Mouse (Mus musculus): Measurements from ENCODE around the gene Slc46a2. TPM values are rescaled to one million over a fixed set of nuclear protein-coding genes. Genes with fewer than 3 reads are reported as not detected.

Slc46a2 gene
- polyA plus RNA-seq, 1 experiment from 2014 or later, result 0.09 TPM

- H3K27me3 ChIP-seq (replicated peaks; ENCODE audit: control insufficient read depth, insufficient read depth, low read length), result no peaks in the 10 kb centered on the region
- DNase-seq (ENCODE audit: low spot score) (peak; percentile 81), ATAC-seq (replicated peaks; ENCODE audit: low FRiP score, low TSS enrichment, low read depth) (peak; percentile 64; the same call in 1 of the 2 replicates)
- H3K4me3 ChIP-seq (ENCODE audit: low read depth, low read length), result no peak overlapping the region
- no peaks in the 10 kb centered on the region for H3K4me1 ChIP-seq (replicated peaks; ENCODE audit: control insufficient read depth, insufficient read depth, low read length)
- H3K9ac ChIP-seq (ENCODE audit: low read length), result no peak overlapping the region
- no peaks in the 10 kb centered on the region for H3K36me3 ChIP-seq (ENCODE audit: control insufficient read depth, insufficient read depth, low read length)
- H3K4me2 ChIP-seq (ENCODE audit: low read length), result no peak overlapping the region
- WGBS, result 63% methylated on average over 9 of the region's 9 CpGs
- H3K9me3 ChIP-seq (ENCODE audit: control insufficient read depth, low read length), result no peaks in the 10 kb centered on the region
- no peak overlapping the region for H3K27ac ChIP-seq (ENCODE audit: low read depth)
These were observed 43.8 kb downstream of the Slc46a2 start for GRCm38 (mm10) chr4:59870859-59871591.

DNA sequence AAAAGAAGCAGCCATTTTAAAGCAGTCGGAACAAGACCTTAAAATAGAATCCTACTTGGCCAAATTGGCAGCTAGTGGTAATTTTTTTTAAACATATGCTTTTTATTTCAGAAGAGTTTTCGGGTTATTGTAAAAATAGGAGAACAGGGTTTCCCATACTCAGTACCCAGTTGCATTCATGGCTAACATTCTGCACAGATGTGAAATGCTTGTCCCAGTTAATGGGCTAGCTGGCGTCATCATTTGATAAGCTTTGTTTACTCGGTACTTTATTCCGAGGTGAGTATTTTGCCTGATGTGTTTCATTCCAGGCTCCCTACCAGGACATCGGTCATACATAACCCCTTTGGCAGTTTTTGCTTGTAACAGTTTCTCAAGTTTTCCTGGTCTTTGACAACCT lies 44.4 kb downstream of the Slc46a2 start:
- H3K4me3 ChIP-seq (ENCODE audit: low read depth, low read length), result no peak overlapping the region
- no peak for DNase-seq (ENCODE audit: low spot score)
- H3K27ac ChIP-seq (ENCODE audit: low read depth), result no peak overlapping the region
- H3K9me3 ChIP-seq (ENCODE audit: control insufficient read depth, low read length), result no peaks in the 10 kb centered on the region
- H3K27me3 ChIP-seq (replicated peaks; ENCODE audit: control insufficient read depth, insufficient read depth, low read length), result no peaks in the 10 kb centered on the region
- no peaks in the 10 kb centered on the region for H3K4me1 ChIP-seq (replicated peaks; ENCODE audit: control insufficient read depth, insufficient read depth, low read length)
- H3K4me2 ChIP-seq (ENCODE audit: low read length), result no peak overlapping the region
- WGBS, result 77% methylated on average over 6 of the region's 6 CpGs
- no peaks in the 10 kb centered on the region for H3K36me3 ChIP-seq (ENCODE audit: control insufficient read depth, insufficient read depth, low read length)
- H3K9ac ChIP-seq (ENCODE audit: low read length), result no peak overlapping the region
- ATAC-seq (replicated peaks; ENCODE audit: low FRiP score, low TSS enrichment, low read depth), result no peak

- H3K9me3 ChIP-seq (ENCODE audit: control insufficient read depth, low read length), result no peaks in the 10 kb centered on the region
- WGBS, result 69% methylated on average over 6 of the region's 6 CpGs
- H3K27me3 ChIP-seq (replicated peaks; ENCODE audit: control insufficient read depth, insufficient read depth, low read length), result no peaks in the 10 kb centered on the region
- H3K27ac ChIP-seq (ENCODE audit: low read depth), result no peak overlapping the region
- no peak overlapping the region for H3K9ac ChIP-seq (ENCODE audit: low read length)
- H3K4me1 ChIP-seq (replicated peaks; ENCODE audit: control insufficient read depth, insufficient read depth, low read length), result no peaks in the 10 kb centered on the region
- no peak overlapping the region for H3K4me3 ChIP-seq (ENCODE audit: low read depth, low read length)
- H3K36me3 ChIP-seq (ENCODE audit: control insufficient read depth, insufficient read depth, low read length), result no peaks in the 10 kb centered on the region
- DNase-seq (ENCODE audit: low spot score) (no peak), ATAC-seq (replicated peaks; ENCODE audit: low FRiP score, low TSS enrichment, low read depth) (no peak)
- H3K4me2 ChIP-seq (ENCODE audit: low read length), result no peak overlapping the region
These were observed 45.3 kb downstream of the Slc46a2 start for GRCm38 (mm10) chr4:59869488-59870057.

DNA sequence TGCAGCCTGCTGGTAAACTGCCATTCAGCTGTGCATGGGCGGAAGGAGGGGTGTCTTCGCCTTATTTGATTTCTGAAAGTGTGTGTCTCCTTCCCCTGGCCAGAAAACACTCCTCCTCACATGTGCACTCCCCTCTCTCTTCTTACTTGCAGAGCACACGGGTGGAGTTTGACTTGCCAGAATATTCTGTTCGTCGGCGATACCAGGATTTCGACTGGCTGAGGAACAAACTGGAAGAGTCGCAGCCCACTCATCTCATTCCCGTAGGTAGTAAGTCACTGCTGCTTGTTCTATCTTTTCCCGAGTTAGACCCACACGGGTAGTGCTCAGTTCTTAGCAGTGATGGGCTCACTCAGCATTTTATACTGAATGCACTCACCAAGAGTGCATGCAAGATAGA lies 46.8 kb downstream of the Slc46a2 start:
- no peak overlapping the region for H3K9ac ChIP-seq (ENCODE audit: low read length)
- no peaks in the 10 kb centered on the region for H3K9me3 ChIP-seq (ENCODE audit: control insufficient read depth, low read length)
- H3K27ac ChIP-seq (ENCODE audit: low read depth), result no peak overlapping the region
- H3K27me3 ChIP-seq (replicated peaks; ENCODE audit: control insufficient read depth, insufficient read depth, low read length), result no peaks in the 10 kb centered on the region
- no peaks in the 10 kb centered on the region for H3K4me1 ChIP-seq (replicated peaks; ENCODE audit: control insufficient read depth, insufficient read depth, low read length)
- no peak overlapping the region for H3K4me3 ChIP-seq (ENCODE audit: low read depth, low read length)
- ATAC-seq (replicated peaks; ENCODE audit: low FRiP score, low TSS enrichment, low read depth), result no peak
- H3K4me2 ChIP-seq (ENCODE audit: low read length), result no peak overlapping the region
- no peak for DNase-seq (ENCODE audit: low spot score)
- 88% methylated on average over 11 of the region's 11 CpGs for WGBS
- H3K36me3 ChIP-seq (ENCODE audit: control insufficient read depth, insufficient read depth, low read length), result no peaks in the 10 kb centered on the region

GRCm38 (mm10) chr4:59863869-59864268 lies 51.0 kb downstream of the Slc46a2 start:
- Histone ChIP-seq H3K27ac (ENCODE audit: low read depth) (no peak overlapping the region), H3K4me2 (ENCODE audit: low read length) (no peak overlapping the region), H3K9ac (ENCODE audit: low read length) (no peak overlapping the region), H3K4me1 (replicated peaks; ENCODE audit: control insufficient read depth, insufficient read depth, low read length) (no peaks in the 10 kb centered on the region), H3K4me3 (ENCODE audit: low read depth, low read length) (no peak overlapping the region), H3K9me3 (ENCODE audit: control insufficient read depth, low read length) (no peaks in the 10 kb centered on the region), H3K27me3 (replicated peaks; ENCODE audit: control insufficient read depth, insufficient read depth, low read length) (no peaks in the 10 kb centered on the region), H3K36me3 (ENCODE audit: control insufficient read depth, insufficient read depth, low read length) (no peaks in the 10 kb centered on the region)
- 72% methylated on average over 6 of the region's 6 CpGs for WGBS
- DNase-seq (ENCODE audit: low spot score) (no peak), ATAC-seq (replicated peaks; ENCODE audit: low FRiP score, low TSS enrichment, low read depth) (no peak)

DNA sequence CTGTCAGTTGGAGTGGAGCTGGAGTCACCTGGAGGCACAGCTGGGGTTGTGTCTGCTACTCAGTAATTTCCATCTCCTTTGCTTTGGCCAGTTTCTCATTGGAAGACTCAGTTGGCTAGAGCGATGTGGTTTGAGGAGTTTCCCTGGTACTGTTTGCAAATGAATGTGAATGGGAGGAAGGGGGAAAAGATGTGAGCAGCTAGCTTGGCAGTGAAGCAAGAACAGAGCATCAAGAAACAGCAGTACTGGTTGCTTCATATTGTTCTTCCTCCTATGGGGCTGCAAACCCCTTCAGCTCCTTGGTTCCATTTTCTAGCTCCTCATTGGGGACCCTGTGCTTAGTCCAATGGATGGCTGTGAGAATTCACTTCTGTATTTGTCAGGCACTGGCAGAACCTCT lies 52.5 kb downstream of the Slc46a2 start:
- Histone ChIP-seq H3K4me3 (ENCODE audit: low read depth, low read length) (no peak overlapping the region), H3K27ac (ENCODE audit: low read depth) (no peak overlapping the region), H3K36me3 (ENCODE audit: control insufficient read depth, insufficient read depth, low read length) (peaks cover 4% of the 10 kb centered on the region; the same call in 1 of the 2 replicates), H3K9ac (ENCODE audit: low read length) (no peak overlapping the region), H3K27me3 (replicated peaks; ENCODE audit: control insufficient read depth, insufficient read depth, low read length) (no peaks in the 10 kb centered on the region), H3K9me3 (ENCODE audit: control insufficient read depth, low read length) (no peaks in the 10 kb centered on the region), H3K4me2 (ENCODE audit: low read length) (no peak overlapping the region), H3K4me1 (replicated peaks; ENCODE audit: control insufficient read depth, insufficient read depth, low read length) (no peaks in the 10 kb centered on the region)
- ATAC-seq (replicated peaks; ENCODE audit: low FRiP score, low TSS enrichment, low read depth) (no peak), DNase-seq (ENCODE audit: low spot score) (no peak)
- 89% methylated on average over 1 of the region's 1 CpGs for WGBS

- peaks cover 6% of the 10 kb centered on the region; the same call in 1 of the 2 replicates for H3K36me3 ChIP-seq (ENCODE audit: control insufficient read depth, insufficient read depth, low read length)
- no peak for DNase-seq (ENCODE audit: low spot score)
- no peaks in the 10 kb centered on the region for H3K27me3 ChIP-seq (replicated peaks; ENCODE audit: control insufficient read depth, insufficient read depth, low read length)
- ATAC-seq (replicated peaks; ENCODE audit: low FRiP score, low TSS enrichment, low read depth), result no peak
- H3K4me1 ChIP-seq (replicated peaks; ENCODE audit: control insufficient read depth, insufficient read depth, low read length), result no peaks in the 10 kb centered on the region
- WGBS, result 68% methylated on average over 4 of the region's 4 CpGs
- no peak overlapping the region for H3K27ac ChIP-seq (ENCODE audit: low read depth)
- no peaks in the 10 kb centered on the region for H3K9me3 ChIP-seq (ENCODE audit: control insufficient read depth, low read length)
- no peak overlapping the region for H3K4me3 ChIP-seq (ENCODE audit: low read depth, low read length)
- no peak overlapping the region for H3K9ac ChIP-seq (ENCODE audit: low read length)
- no peak overlapping the region for H3K4me2 ChIP-seq (ENCODE audit: low read length)
These were observed 53.0 kb downstream of the Slc46a2 start for GRCm38 (mm10) chr4:59861871-59862270.

GRCm38 (mm10) chr4:59860431-59860830 lies 54.4 kb downstream of the Slc46a2 start:
- no peaks in the 10 kb centered on the region for H3K4me1 ChIP-seq (replicated peaks; ENCODE audit: control insufficient read depth, insufficient read depth, low read length)
- no peak for DNase-seq (ENCODE audit: low spot score)
- WGBS, result 74% methylated on average over 2 of the region's 2 CpGs
- H3K9me3 ChIP-seq (ENCODE audit: control insufficient read depth, low read length), result no peaks in the 10 kb centered on the region
- H3K4me3 ChIP-seq (ENCODE audit: low read depth, low read length), result no peak overlapping the region
- H3K27me3 ChIP-seq (replicated peaks; ENCODE audit: control insufficient read depth, insufficient read depth, low read length), result no peaks in the 10 kb centered on the region
- no peak for ATAC-seq (replicated peaks; ENCODE audit: low FRiP score, low TSS enrichment, low read depth)
- H3K36me3 ChIP-seq (ENCODE audit: control insufficient read depth, insufficient read depth, low read length), result peaks cover 6% of the 10 kb centered on the region; the same call in 1 of the 2 replicates
- H3K9ac ChIP-seq (ENCODE audit: low read length), result no peak overlapping the region
- no peak overlapping the region for H3K4me2 ChIP-seq (ENCODE audit: low read length)
- H3K27ac ChIP-seq (ENCODE audit: low read depth), result no peak overlapping the region

All from intestine, embryonic 14.5 days (tissue).